Mouse (Mus musculus) erythroblast, embryonic 14.5 days (primary cell): ENCODE results near the gene Atp11c. TPM values are rescaled to one million over a fixed set of nuclear protein-coding genes. Genes with fewer than 3 reads are reported as not detected.

Experiments used
- H3K27me3 ChIP-seq: 2 replicates; pipeline ENCODE4 v1.6.1; 2012; ENCODE audit warnings: inconsistent platforms; ENCODE audit not compliant: control insufficient read depth
- H3K36me3 ChIP-seq: 2 replicates; pipeline ENCODE4 v1.6.1; 2012; ENCODE audit warnings: mild to moderate bottlenecking, inconsistent platforms; ENCODE audit not compliant: control insufficient read depth
- H3K4me1 ChIP-seq: 2 replicates; pipeline ENCODE4 v1.6.1; 2012; ENCODE audit warnings: inconsistent platforms; ENCODE audit not compliant: control insufficient read depth
- H3K4me3 ChIP-seq: replicated peaks from 2 replicates; pipeline ENCODE3; 2012; ENCODE audit warnings: moderate library complexity, mild to moderate bottlenecking, inconsistent platforms
- H3K9me3 ChIP-seq: 2 replicates; pipeline ENCODE4 v1.6.1; 2012; ENCODE audit warnings: low read length, inconsistent platforms, mixed read lengths; ENCODE audit not compliant: control insufficient read depth
- GATA1 ChIP-seq: IDR thresholded peaks from 2 replicates; pipeline ENCODE4 v1.6.1; 2012; ENCODE audit warnings: low read length, inconsistent platforms, mixed read lengths
- TAL1 ChIP-seq: IDR thresholded peaks from 3 replicates; pipeline ENCODE4 v1.6.1; 2012; ENCODE audit warnings: low read length, inconsistent platforms, mixed read lengths
- polyA plus RNA-seq: library from polyadenylated mRNA; stranded (reverse); fragments of >175 nt; gene quantifications from 2 replicates; pipeline ENCODE4 v1.2.3, GENCODE M21; 2012

Atp11c gene
- polyA plus RNA-seq, 1 experiment, result 0.08 TPM

DNA sequence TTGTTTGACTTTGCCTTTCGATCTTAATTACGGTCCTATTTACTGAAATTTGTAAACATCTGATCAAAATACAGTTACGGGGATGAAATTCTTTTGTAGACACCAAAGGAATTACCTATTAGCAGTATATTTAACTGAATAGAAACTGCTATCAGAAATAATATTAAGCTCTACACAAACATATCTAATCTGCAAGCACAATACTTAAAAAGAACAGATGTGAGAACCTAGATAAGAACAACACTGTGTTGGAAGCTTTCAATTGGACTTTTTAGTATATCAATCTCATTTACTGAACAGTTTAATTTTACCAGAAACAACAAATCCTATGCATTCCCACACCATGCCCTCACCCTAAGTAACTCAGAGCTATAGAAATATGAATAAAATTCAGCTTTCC, 262.8 kb downstream of the Atp11c start:
- no peaks in the 10 kb centered on the region for H3K36me3 ChIP-seq

GRCm38 (mm10) chrX:60321321-60321720, 271.2 kb downstream of the Atp11c start:
- Histone ChIP-seq H3K27me3 (no peaks in the 10 kb centered on the region), H3K9me3 (no peaks in the 10 kb centered on the region), H3K4me1 (no peaks in the 10 kb centered on the region), H3K36me3 (peaks cover 9% of the 10 kb centered on the region), H3K4me3 (no peak overlapping the region)
- TF ChIP-seq GATA1 (no peak), TAL1 (no peak)

More for the DNA sequence above, 262.8 kb downstream of the Atp11c start:
- H3K27me3 ChIP-seq, result no peaks in the 10 kb centered on the region
- TF ChIP-seq TAL1 (no peak), GATA1 (no peak)
- H3K9me3 ChIP-seq, result no peaks in the 10 kb centered on the region
- H3K4me3 ChIP-seq, result no peak overlapping the region
- no peaks in the 10 kb centered on the region; the same call in 1 of the 2 replicates for H3K4me1 ChIP-seq

- no peaks in the 10 kb centered on the region for H3K4me1 ChIP-seq
Measured at GRCm38 (mm10) chrX:60317661-60318060, 274.8 kb downstream of the Atp11c start.

DNA sequence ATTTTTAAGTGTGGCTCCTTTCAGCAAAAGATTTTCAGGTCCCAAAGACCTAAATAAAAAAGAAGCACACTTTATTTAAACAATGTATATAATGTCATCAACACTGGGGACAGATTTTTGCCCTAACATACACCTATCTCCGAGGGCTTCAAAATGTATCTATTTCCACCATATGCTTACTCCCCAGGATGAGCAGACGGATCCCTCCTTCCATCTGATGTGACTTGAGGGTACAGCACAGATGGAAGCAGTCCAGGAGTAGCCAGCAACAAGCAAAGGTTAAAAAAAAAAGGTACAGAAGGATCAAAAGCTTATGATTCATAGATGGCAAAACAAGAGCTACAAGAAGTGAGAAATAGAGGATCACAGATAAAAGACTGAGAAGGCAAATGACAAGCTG, 300.2 kb downstream of the Atp11c start:
- H3K9me3 ChIP-seq, result no peaks in the 10 kb centered on the region
- no peaks in the 10 kb centered on the region for H3K27me3 ChIP-seq
- H3K4me3 ChIP-seq, result no peak overlapping the region
- H3K36me3 ChIP-seq, result peaks cover 11% of the 10 kb centered on the region
- no peaks in the 10 kb centered on the region for H3K4me1 ChIP-seq
- TF ChIP-seq TAL1 (no peak), GATA1 (no peak)

More at GRCm38 (mm10) chrX:60317661-60318060, 274.8 kb downstream of the Atp11c start:
- H3K4me3 ChIP-seq, result no peak overlapping the region
- TF ChIP-seq TAL1 (no peak), GATA1 (no peak)
- H3K36me3 ChIP-seq, result peaks cover 9% of the 10 kb centered on the region
- no peaks in the 10 kb centered on the region for H3K27me3 ChIP-seq
- no peaks in the 10 kb centered on the region for H3K9me3 ChIP-seq

GRCm38 (mm10) chrX:60255346-60255745, 337.2 kb downstream of the Atp11c start:
- H3K36me3 ChIP-seq, result peaks cover 10% of the 10 kb centered on the region
- TF ChIP-seq GATA1 (no peak), TAL1 (no peak)

GRCm38 (mm10) chrX:60187726-60188125, 404.8 kb downstream of the Atp11c start:
- no peaks in the 10 kb centered on the region for H3K9me3 ChIP-seq
- no peaks in the 10 kb centered on the region for H3K36me3 ChIP-seq
- no peaks in the 10 kb centered on the region for H3K27me3 ChIP-seq
- H3K4me3 ChIP-seq, result no peak overlapping the region
- TF ChIP-seq GATA1, result no peak
- no peak for TF ChIP-seq TAL1
- H3K4me1 ChIP-seq, result no peaks in the 10 kb centered on the region

More at GRCm38 (mm10) chrX:60255346-60255745, 337.2 kb downstream of the Atp11c start:
- Histone ChIP-seq H3K4me3 (no peak overlapping the region), H3K9me3 (no peaks in the 10 kb centered on the region), H3K4me1 (no peaks in the 10 kb centered on the region), H3K27me3 (no peaks in the 10 kb centered on the region)

DNA sequence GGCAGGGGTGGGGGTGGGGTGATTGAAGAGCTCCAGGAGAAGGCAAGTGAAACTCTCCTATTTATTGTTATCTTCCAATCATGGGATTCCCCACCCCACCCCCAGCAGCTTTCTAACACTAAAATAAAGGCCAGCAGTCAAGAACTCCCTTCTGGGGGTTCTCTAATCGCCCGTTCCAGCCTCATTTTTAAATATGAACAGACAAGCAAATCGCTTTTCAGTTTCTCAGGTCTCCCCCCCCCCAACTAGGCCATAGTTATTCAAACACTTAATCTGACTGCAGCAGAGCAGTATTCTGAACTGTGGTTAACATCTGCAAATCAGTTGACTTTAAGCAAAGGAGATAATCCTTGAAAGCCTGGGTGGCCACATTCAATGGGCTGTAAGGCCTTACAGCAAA, 409.9 kb downstream of the Atp11c start:
- Histone ChIP-seq H3K36me3 (no peaks in the 10 kb centered on the region), H3K4me1 (no peaks in the 10 kb centered on the region), H3K9me3 (no peaks in the 10 kb centered on the region), H3K4me3 (no peak overlapping the region), H3K27me3 (peaks cover 21% of the 10 kb centered on the region)
- TF ChIP-seq TAL1 (no peak), GATA1 (no peak)

- Histone ChIP-seq H3K4me1 (no peaks in the 10 kb centered on the region), H3K9me3 (no peaks in the 10 kb centered on the region), H3K4me3 (no peak within 1 kb of the TSS), H3K27me3 (peaks cover 32% of the 10 kb centered on the region), H3K36me3 (no peaks in the 10 kb centered on the region)
- TF ChIP-seq GATA1 (no peak), TAL1 (no peak)
Measured at GRCm38 (mm10) chrX:60178744-60179458, 413.6 kb downstream of the Atp11c start, which contains the start of gene Mcf2. Gene Mcf2, minus strand, starts transcription at chrX:60179089.

DNA sequence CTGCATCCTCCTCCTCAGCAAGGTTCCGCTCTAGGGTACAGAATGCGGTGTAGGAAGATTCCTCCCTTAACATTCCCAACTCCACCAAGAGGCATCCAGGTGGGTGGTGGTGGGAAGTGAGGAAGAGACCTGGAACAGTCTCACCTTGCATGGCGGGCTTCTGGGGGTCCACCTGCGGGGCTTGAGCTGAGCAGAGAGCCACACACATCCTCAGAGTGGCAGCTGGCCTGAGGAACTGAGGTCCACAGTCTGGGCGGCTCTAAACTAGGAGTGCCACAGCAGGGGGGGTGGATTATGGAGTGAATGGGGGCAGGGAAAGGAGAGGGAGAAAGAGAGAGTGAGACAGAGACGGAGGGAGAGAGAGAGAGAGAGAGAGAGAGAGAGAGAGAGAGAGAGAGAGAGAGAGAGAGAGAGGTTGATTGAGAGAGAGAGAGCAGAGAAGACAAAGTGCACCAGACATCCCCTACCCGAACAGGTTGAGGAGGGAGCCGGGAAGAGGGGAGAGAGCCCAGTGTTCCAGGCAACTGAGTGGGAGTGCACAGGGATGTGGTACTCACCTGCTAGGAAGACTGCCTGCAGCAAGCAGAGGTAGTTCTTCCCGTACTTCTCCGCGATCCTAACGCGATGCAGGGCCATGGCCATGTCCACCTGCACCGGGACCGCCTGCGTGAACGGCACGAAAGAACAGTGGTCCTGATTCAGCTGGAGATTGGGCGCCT, 414.3 kb downstream of the Atp11c start:
- Histone ChIP-seq H3K27me3 (peaks cover 32% of the 10 kb centered on the region), H3K36me3 (no peaks in the 10 kb centered on the region), H3K4me3 (no peak overlapping the region), H3K9me3 (no peaks in the 10 kb centered on the region), H3K4me1 (no peaks in the 10 kb centered on the region)
- TF ChIP-seq GATA1 (no peak), TAL1 (no peak)

Other genes with a start within 250 kb of the Atp11c start
- gene Gm7073, start 53.4 kb downstream of the Atp11c start, polyA plus RNA-seq, result not detected in 2 replicates